Mouse (Mus musculus) liver, adult 2 months (tissue): ENCODE results near the gene Neu1.
"Not testable (repeated sequence)": the region's sequence is repeated elsewhere in the genome, so short reads cannot be mapped to it uniquely, and the experiment has no call there.

Experiments used
- CTCF ChIP-seq: fragments of 200-500 bp; IDR thresholded peaks from 2 replicates; pipeline ENCODE4 v1.5.1; 2011; ENCODE audit warnings: low read depth, low read length, control low read depth
- POLR2A ChIP-seq: fragments of 200-500 bp; IDR thresholded peaks from 2 replicates; pipeline ENCODE4 v1.6.1; 2011; ENCODE audit warnings: low read length, control low read depth; ENCODE audit not compliant: insufficient read depth; ENCODE audit errors: extremely low read depth

DNA sequence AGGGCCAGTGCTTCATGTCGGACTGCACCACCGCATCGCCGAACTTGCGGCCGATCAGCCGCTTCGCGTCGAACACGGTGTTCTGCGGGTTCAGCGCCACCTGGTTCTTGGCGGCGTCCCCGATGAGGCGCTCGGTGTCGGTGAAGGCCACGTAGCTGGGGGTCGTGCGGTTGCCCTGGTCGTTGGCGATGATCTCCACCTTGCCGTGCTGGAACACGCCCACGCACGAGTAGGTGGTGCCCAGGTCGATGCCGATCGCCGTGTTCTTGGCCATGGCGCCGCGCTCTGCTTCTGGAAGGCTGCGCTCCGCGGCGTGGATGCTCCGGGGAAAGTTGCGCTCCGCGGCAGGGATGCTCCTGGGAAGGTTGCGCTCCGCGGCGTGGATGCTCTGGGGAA, 27.7 kb downstream of the Neu1 start:
- TF ChIP-seq POLR2A, CTCF: not testable (repeated sequence)
